Mouse (Mus musculus) adrenal gland, adult (tissue): ENCODE measurements at regions not wholly inside any gene's neighbourhood (a gene's known extent, or its start where the extent isn't known, plus 50 kb on each side); places are given as distances from the start of the nearest gene placed in this dataset.

ENCODE experiments used
- DNase-seq, 2 experiments: peaks; one replicate each; pipeline ENCODE4 v3.0.0; 2022 to 2023; ENCODE audit warnings: low spot score in 1 of 2; ENCODE audit not compliant: inconsistent age in 2 of 2

DNA sequence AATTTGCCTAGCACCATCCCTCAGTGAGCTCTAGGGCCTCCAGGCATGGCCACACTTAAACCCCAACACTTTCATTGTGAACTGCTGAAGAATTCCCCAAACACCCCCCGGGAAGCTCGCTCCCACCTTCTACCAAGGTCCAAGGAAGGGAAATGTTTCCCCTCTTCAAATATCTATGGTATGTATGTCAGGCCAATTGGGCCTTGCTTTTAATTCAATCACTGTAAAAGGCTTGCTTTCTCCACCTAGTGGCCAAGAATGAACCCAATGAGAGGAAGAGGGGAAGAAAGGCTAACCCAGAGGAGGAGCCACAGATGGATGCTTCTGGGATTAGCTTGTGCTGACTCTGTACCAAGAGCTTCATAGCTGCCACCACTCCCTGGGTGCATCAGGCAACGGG lies 336.3 kb upstream of the Tgfbr2 start:
- peak in 1 of 2 experiments; percentile 56 for DNase-seq

- DNase-seq: no peak
These were observed 332.6 kb upstream of the Tgfbr2 start for GRCm38 (mm10) chr9:116507756-116508155.

- no peak for DNase-seq
These were observed 327.7 kb upstream of the Tgfbr2 start for GRCm38 (mm10) chr9:116502831-116503230.

GRCm38 (mm10) chr9:116500951-116501350 lies 325.8 kb upstream of the Tgfbr2 start:
- no peak for DNase-seq

GRCm38 (mm10) chr9:116491227-116491626 lies 316.1 kb upstream of the Tgfbr2 start:
- DNase-seq: no peak

- DNase-seq: peak; percentile 14 to 64
These were observed 314.6 kb upstream of the Tgfbr2 start for GRCm38 (mm10) chr9:116489787-116490186.

GRCm38 (mm10) chr9:116489273-116489672 lies 314.1 kb upstream of the Tgfbr2 start:
- peak in 1 of 2 experiments; percentile 25 for DNase-seq

DNA sequence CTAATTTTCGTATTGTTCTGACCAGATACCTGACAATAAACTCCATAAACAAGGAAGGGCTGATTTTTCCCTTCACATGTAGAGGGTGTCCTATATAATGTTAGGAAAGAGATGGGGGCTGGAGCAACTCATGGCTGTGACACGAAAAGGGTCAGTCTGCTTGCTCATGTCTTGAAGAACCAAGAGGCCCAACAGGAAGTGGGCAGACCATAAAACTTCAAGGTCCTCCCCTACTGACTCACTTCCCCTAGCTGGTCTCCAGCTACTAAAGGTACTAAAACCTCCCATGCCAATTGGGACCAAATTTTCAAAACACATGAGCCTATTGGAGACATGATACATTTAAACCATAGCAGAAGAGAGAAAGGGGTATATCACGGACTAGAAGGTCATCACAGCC lies 302.1 kb upstream of the Tgfbr2 start:
- DNase-seq: no peak

- no peak for DNase-seq
These were observed 300.2 kb upstream of the Tgfbr2 start for GRCm38 (mm10) chr9:116475206-116475955.

GRCm38 (mm10) chr9:116472855-116473254 lies 297.7 kb upstream of the Tgfbr2 start:
- DNase-seq: no peak

- DNase-seq: peak in 1 of 2 experiments; percentile 59
These were observed 293.6 kb upstream of the Tgfbr2 start for GRCm38 (mm10) chr9:116468569-116469250.

- DNase-seq: peak in 1 of 2 experiments; percentile 59
These were observed 291.2 kb upstream of the Tgfbr2 start for GRCm38 (mm10) chr9:116466336-116466735.

DNA sequence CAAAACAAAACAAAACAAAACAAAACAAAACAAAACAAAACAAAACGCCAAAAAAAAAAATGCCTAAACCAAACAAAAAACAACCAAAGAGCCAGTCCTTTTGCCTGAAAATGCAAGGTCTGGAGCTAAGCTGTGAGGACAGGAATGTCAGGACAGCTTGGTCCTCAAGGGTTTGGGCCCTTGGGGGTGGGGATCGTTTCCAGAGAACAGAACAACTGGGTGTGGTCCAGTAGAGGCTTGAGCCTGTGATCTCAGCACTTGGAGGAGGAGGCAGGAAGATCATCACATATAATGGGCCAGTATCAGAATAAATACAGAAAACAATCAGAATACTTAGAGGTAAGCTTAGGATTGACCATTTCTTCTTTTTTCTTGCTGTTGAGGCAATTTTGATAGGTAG lies 289.5 kb upstream of the Tgfbr2 start:
- DNase-seq: no peak

DNA sequence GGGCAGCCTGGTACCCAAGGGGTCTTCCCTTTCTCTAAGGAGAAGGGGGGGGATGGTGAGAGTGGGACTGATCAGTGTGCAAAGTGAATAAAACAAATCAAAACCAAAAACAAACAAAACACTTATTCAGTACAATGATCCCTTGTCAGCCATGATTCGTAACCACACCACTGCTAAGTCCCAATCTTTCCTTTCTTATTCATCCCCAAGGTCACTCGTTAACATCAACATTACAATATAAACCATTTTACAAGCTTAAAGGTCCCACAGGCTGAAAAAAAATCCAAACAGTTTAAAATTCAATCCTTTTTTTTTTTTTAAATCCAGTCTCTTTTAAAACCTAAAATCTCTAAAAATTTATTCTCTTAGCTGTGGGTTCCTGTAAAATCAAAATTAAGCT lies 287.1 kb upstream of the Tgfbr2 start:
- DNase-seq: no peak

DNA sequence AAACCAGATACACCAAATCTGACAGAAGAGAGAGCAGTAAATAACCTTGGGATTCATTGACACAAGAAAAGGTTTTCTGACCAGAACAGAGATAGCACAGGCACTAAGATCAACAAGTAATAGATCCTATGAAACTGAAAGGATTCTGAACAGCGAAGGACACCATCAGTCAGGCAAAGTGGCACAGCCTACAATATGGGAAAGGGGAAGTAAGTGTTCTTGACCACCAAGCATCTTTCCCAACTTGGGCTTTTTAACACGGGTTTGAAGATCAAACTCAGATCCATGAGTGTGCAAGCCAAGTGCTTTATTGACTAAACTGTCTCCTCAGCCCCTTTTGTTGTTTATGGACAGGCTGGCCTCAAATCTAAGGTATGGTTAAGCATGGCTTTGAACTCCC lies 284.9 kb upstream of the Tgfbr2 start:
- DNase-seq: no peak

DNA sequence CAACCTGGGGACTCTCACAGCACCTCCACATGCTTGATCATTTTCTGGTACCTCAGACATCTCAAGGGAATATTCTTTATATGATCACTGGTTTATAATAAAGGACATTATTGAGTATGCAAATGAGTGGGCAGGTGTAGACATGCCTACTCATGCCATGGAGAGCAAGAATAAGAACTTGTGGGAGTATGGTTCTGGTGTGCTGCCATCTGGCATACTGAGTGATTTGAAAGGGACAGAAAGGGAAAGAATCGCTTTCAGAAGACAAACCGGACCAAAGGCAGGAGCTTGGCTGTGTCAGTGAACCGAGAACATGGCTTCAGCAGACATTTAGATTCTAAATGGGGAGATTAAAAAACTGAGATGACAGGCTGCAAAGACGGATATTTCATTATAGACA lies 276.9 kb upstream of the Tgfbr2 start:
- no peak for DNase-seq

DNA sequence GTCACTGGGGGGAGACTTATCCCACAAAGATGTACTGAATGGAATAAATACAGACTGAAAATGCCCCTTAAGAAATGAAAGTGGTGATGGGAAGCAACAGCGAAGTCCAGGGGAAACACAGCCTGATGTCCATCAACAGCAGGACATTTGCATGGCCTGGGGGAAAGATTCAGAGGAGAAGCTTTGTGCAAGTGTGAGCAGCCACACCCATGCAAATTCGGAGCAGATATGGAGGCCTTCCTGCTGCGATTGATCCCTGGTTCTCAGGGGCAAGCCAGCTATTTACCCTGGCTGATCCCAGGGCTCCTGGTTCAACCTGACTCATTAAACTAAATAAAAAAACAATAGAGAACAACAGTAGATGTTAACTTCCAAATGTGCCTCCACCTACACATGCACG lies 275.7 kb upstream of the Tgfbr2 start:
- no peak for DNase-seq

GRCm38 (mm10) chr9:116447734-116448133 lies 272.6 kb upstream of the Tgfbr2 start:
- DNase-seq: no peak

DNA sequence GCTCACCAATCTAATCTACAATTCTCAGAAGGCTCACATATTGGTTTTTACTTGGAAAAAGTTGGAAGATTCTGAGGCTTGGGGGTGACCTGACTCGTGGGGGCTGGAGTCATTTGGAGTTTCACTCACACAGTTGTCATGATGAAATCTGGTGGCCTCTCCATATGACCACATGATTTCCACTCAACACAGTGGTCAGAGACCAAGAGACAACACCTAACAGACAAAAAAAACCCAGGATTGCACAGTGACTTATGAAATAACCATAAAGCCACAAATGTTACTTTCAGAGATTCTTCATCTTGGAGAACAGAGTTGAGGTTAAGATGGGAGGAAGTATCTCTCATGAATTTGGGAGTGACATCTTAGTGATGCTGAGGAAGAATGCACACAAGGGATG lies 263.4 kb upstream of the Tgfbr2 start:
- DNase-seq: no peak

- no peak for DNase-seq
These were observed 259.3 kb upstream of the Tgfbr2 start for GRCm38 (mm10) chr9:116434414-116434813.

DNA sequence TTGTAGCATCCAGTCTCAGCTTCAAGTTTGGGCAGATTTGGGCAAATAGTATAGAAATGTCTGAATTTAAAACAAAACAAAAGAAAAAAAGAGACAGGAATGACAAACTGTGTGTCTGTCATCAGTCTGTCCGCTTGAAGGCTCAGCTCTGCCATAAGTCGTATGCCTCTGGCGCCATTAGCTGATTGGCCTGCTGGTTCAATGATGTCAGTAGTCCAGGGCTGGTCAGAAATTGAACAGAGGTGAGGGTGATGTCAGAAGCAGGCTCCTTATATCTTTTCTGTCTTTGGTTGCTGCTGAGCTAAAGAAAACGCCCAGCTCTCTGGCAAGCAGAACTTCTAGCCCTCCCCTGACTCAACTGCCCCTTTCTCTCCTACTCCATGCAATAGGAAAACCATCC lies 253.9 kb upstream of the Tgfbr2 start:
- no peak for DNase-seq

DNA sequence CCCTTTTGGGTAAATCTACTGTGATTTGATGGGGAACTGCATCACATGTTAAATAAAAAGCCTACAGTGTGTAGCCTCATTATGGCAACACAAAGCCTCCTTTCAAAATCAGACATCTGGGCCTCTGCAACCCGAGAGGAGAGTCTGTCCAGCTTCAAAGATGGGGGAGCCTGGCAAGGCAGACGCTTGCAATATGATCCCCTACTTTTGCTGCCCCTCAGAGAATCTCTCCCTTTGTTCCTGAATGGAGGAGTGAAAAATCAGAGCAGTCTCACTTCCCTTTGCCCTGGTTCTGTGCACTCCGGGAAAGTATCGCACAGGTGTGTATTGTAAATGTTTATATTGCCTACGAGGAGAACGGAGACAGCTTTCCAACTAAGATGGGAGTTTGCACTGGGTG lies 253.3 kb upstream of the Tgfbr2 start:
- no peak for DNase-seq

GRCm38 (mm10) chr9:116427278-116427677 lies 252.1 kb upstream of the Tgfbr2 start:
- no peak for DNase-seq
